ENCODE assay signal across 9 mouse cellular contexts in genomic region chr16:76432304-76432703, GRCm38 (mm10). TPM values are rescaled to one million over a fixed set of nuclear protein-coding genes. Genes with fewer than 3 reads are reported as not detected.
DNase-seq lines count a peak whose midpoint lies in the region; ATAC-seq and TF ChIP-seq lines count a peak whose summit lies in the region.
"Had no signal": no experiment of that assay in that cellular context is flagged by ENCODE, and none has a peak within 500 bp of the region (broad histone marks: within the 10 kb centered on the region; RNA-seq: fewer than 3 reads in every experiment).

No protein-coding gene starts in this region.

- 54% methylated on average over 9 of the region's 9 CpGs for WGBS in heart, postnatal 0 days

- H3K4me3 ChIP-seq in heart, postnatal 0 days (ENCODE audit: low read depth, low read length), result no peak overlapping the region
- H3K4me3 ChIP-seq: neural tube, embryonic 12.5 days had no signal

- H3K36me3 ChIP-seq in heart, postnatal 0 days (replicated peaks; ENCODE audit: control insufficient read depth, insufficient read depth, low read length), result no peaks in the 10 kb centered on the region
- H3K36me3 ChIP-seq: neural tube, embryonic 12.5 days had no signal

- 0 out of 2 replicates have a peak, but pooled peaks cover 5% of the 10 kb centered on the region for H3K4me1 ChIP-seq in heart, postnatal 0 days (ENCODE audit: control insufficient read depth, insufficient read depth)
- H3K4me1 ChIP-seq: neural tube, embryonic 12.5 days had no signal

- no peak for ATAC-seq in heart, postnatal 0 days (ENCODE audit: insufficient read depth, low read depth)

- H3K27ac ChIP-seq in heart, postnatal 0 days (ENCODE audit: low read depth), result no peak overlapping the region
- H3K27ac ChIP-seq: neural tube, embryonic 12.5 days had no signal

- TF ChIP-seq EP300 in heart, postnatal 0 days (IDR thresholded peaks at IDR 0.05; ENCODE audit: low read depth), result no peak

- H3K9me3 ChIP-seq in heart, postnatal 0 days (replicated peaks; ENCODE audit: control insufficient read depth, low read length), result no peaks in the 10 kb centered on the region
- H3K9me3 ChIP-seq: neural tube, embryonic 12.5 days had no signal

- H3K4me2 ChIP-seq in heart, postnatal 0 days (ENCODE audit: low read depth, low read length), result no peak overlapping the region
- H3K4me2 ChIP-seq: neural tube, embryonic 12.5 days had no signal

- H3K27me3 ChIP-seq in heart, postnatal 0 days (ENCODE audit: control insufficient read depth, insufficient read depth, low read length), result no peaks in the 10 kb centered on the region
- H3K27me3 ChIP-seq: neural tube, embryonic 12.5 days had no signal

- peak; percentile 5 to 14 for DNase-seq in frontal cortex, postnatal 10 days (ENCODE audit: low spot score in 2 of 2)
- no peak for DNase-seq in frontal cortex, postnatal 25 days (ENCODE audit: low spot score in 2 of 2)
- peak; percentile 57 for DNase-seq in Muller cell, postnatal 12 days (ENCODE audit: inconsistent ontology term)
- DNase-seq in cerebellum, adult 9-10 months, result peak; percentile 73
- peak; percentile 15 for DNase-seq in heart, postnatal 0 days (ENCODE audit: low spot score)
- peak; percentile 29 for DNase-seq in lung, postnatal 25 days (ENCODE audit: low spot score)
- no peak for DNase-seq in embryo, embryonic 10.5 days (ENCODE audit: low spot score)
- DNase-seq in T-cell, adult 2 months (ENCODE audit: low spot score), result no peak

- no peak for TF ChIP-seq CTCF in heart, postnatal 0 days (IDR thresholded peaks at IDR 0.05; ENCODE audit: low read depth)

- H3K9ac ChIP-seq in heart, postnatal 0 days (replicated peaks; ENCODE audit: low read depth, low read length), result no peak overlapping the region
- H3K9ac ChIP-seq: neural tube, embryonic 12.5 days had no signal

RNA-seq across cellular contexts. Expression of gene Nrip1, which starts 58.7 kb away (rescaled TPM):
- total RNA-seq in heart, postnatal 0 days (2014; rRNA removed; ENCODE audit: low replicate concordance), result 9.0 and 11.6 TPM in 2 replicates
- polyA plus RNA-seq in heart, postnatal 0 days (2015; fragmentation: Nextera tagmentation; extraction: Ambion mirVana), result 13.3 and 14.1 TPM in 2 replicates

Comparison
In these comparisons a context has a peak if more than half of its experiments do, and no peak if none do; other contexts are left out.
1. DNase-seq: peak in frontal cortex, postnatal 10 days (2 of 2), Muller cell, postnatal 12 days (single experiment), cerebellum, adult 9-10 months (single experiment), heart, postnatal 0 days (single experiment) and lung, postnatal 25 days (single experiment); none in frontal cortex, postnatal 25 days (0 of 2), embryo, embryonic 10.5 days (single experiment) and T-cell, adult 2 months (single experiment).